Mouse (Mus musculus): ENCODE data around the gene Hspb7. TPM values are rescaled to one million over a fixed set of nuclear protein-coding genes. Genes with fewer than 3 reads are reported as not detected.

Hspb7 gene
- polyA plus RNA-seq, 1 experiment from 2014 or later, result 3.8 TPM

- no peaks in the 10 kb centered on the region for H3K9me3 ChIP-seq (ENCODE audit: control insufficient read depth, low read length)
- no peak overlapping the region for H3K9ac ChIP-seq (ENCODE audit: low read length)
- WGBS, result 87% methylated on average over 15 of the region's 15 CpGs
- DNase-seq (ENCODE audit: low spot score) (no peak), ATAC-seq (replicated peaks; ENCODE audit: low FRiP score, low TSS enrichment, low read depth) (no peak)
- no peaks in the 10 kb centered on the region for H3K4me1 ChIP-seq (replicated peaks; ENCODE audit: control insufficient read depth, insufficient read depth, low read length)
- no peak overlapping the region for H3K4me3 ChIP-seq (ENCODE audit: low read depth, low read length)
- peaks cover 90% of the 10 kb centered on the region for H3K36me3 ChIP-seq (ENCODE audit: control insufficient read depth, insufficient read depth, low read length)
- no peaks in the 10 kb centered on the region for H3K27me3 ChIP-seq (replicated peaks; ENCODE audit: control insufficient read depth, insufficient read depth, low read length)
- H3K4me2 ChIP-seq (ENCODE audit: low read length), result no peak overlapping the region
- H3K27ac ChIP-seq (ENCODE audit: low read depth), result no peak overlapping the region
Measured at GRCm38 (mm10) chr4:141466844-141467580, 46.4 kb downstream of the Hspb7 start.

GRCm38 (mm10) chr4:141467581-141467927, 47.0 kb downstream of the Hspb7 start:
- Histone ChIP-seq H3K4me3 (ENCODE audit: low read depth, low read length) (no peak overlapping the region), H3K27ac (ENCODE audit: low read depth) (no peak overlapping the region), H3K9me3 (ENCODE audit: control insufficient read depth, low read length) (no peaks in the 10 kb centered on the region), H3K36me3 (ENCODE audit: control insufficient read depth, insufficient read depth, low read length) (peaks cover 90% of the 10 kb centered on the region), H3K9ac (ENCODE audit: low read length) (no peak overlapping the region), H3K4me2 (ENCODE audit: low read length) (no peak overlapping the region), H3K4me1 (replicated peaks; ENCODE audit: control insufficient read depth, insufficient read depth, low read length) (no peaks in the 10 kb centered on the region), H3K27me3 (replicated peaks; ENCODE audit: control insufficient read depth, insufficient read depth, low read length) (no peaks in the 10 kb centered on the region)
- WGBS, result 83% methylated on average over 6 of the region's 6 CpGs
- ATAC-seq (replicated peaks; ENCODE audit: low FRiP score, low TSS enrichment, low read depth) (no peak), DNase-seq (ENCODE audit: low spot score) (no peak)

GRCm38 (mm10) chr4:141468576-141468975, 48.0 kb downstream of the Hspb7 start:
- Histone ChIP-seq H3K27ac (ENCODE audit: low read depth) (no peak overlapping the region), H3K9me3 (ENCODE audit: control insufficient read depth, low read length) (no peaks in the 10 kb centered on the region), H3K36me3 (ENCODE audit: control insufficient read depth, insufficient read depth, low read length) (peaks cover 90% of the 10 kb centered on the region), H3K4me2 (ENCODE audit: low read length) (no peak overlapping the region), H3K9ac (ENCODE audit: low read length) (no peak overlapping the region), H3K27me3 (replicated peaks; ENCODE audit: control insufficient read depth, insufficient read depth, low read length) (no peaks in the 10 kb centered on the region), H3K4me3 (ENCODE audit: low read depth, low read length) (no peak overlapping the region), H3K4me1 (replicated peaks; ENCODE audit: control insufficient read depth, insufficient read depth, low read length) (no peaks in the 10 kb centered on the region)
- DNase-seq (ENCODE audit: low spot score) (no peak), ATAC-seq (replicated peaks; ENCODE audit: low FRiP score, low TSS enrichment, low read depth) (no peak)
- 33% methylated on average over 10 of the region's 10 CpGs for WGBS

GRCm38 (mm10) chr4:141469343-141469742, 48.8 kb downstream of the Hspb7 start:
- H3K27ac ChIP-seq (ENCODE audit: low read depth), result no peak overlapping the region
- no peaks in the 10 kb centered on the region for H3K27me3 ChIP-seq (replicated peaks; ENCODE audit: control insufficient read depth, insufficient read depth, low read length)
- H3K4me3 ChIP-seq (ENCODE audit: low read depth, low read length), result no peak overlapping the region
- H3K36me3 ChIP-seq (ENCODE audit: control insufficient read depth, insufficient read depth, low read length), result peaks cover 90% of the 10 kb centered on the region
- H3K9ac ChIP-seq (ENCODE audit: low read length), result no peak overlapping the region
- no peak for ATAC-seq (replicated peaks; ENCODE audit: low FRiP score, low TSS enrichment, low read depth)
- no peak overlapping the region for H3K4me2 ChIP-seq (ENCODE audit: low read length)
- no peak for DNase-seq (ENCODE audit: low spot score)
- no peaks in the 10 kb centered on the region for H3K4me1 ChIP-seq (replicated peaks; ENCODE audit: control insufficient read depth, insufficient read depth, low read length)
- H3K9me3 ChIP-seq (ENCODE audit: control insufficient read depth, low read length), result no peaks in the 10 kb centered on the region
- 86% methylated on average over 9 of the region's 9 CpGs for WGBS

- Histone ChIP-seq H3K9ac (ENCODE audit: low read length) (no peak overlapping the region), H3K27me3 (replicated peaks; ENCODE audit: control insufficient read depth, insufficient read depth, low read length) (no peaks in the 10 kb centered on the region), H3K4me3 (ENCODE audit: low read depth, low read length) (no peak overlapping the region), H3K4me2 (ENCODE audit: low read length) (no peak overlapping the region), H3K27ac (ENCODE audit: low read depth) (no peak overlapping the region), H3K9me3 (ENCODE audit: control insufficient read depth, low read length) (no peaks in the 10 kb centered on the region), H3K36me3 (ENCODE audit: control insufficient read depth, insufficient read depth, low read length) (peaks cover 91% of the 10 kb centered on the region), H3K4me1 (replicated peaks; ENCODE audit: control insufficient read depth, insufficient read depth, low read length) (no peaks in the 10 kb centered on the region)
- ATAC-seq (replicated peaks; ENCODE audit: low FRiP score, low TSS enrichment, low read depth), result no peak
- no peak for DNase-seq (ENCODE audit: low spot score)
- WGBS, result 95% methylated on average over 16 of the region's 16 CpGs
Measured at GRCm38 (mm10) chr4:141471491-141471890, 50.9 kb downstream of the Hspb7 start.

GRCm38 (mm10) chr4:141472641-141473321, 52.2 kb downstream of the Hspb7 start:
- ATAC-seq (replicated peaks; ENCODE audit: low FRiP score, low TSS enrichment, low read depth) (no peak), DNase-seq (ENCODE audit: low spot score) (no peak)
- Histone ChIP-seq H3K27ac (ENCODE audit: low read depth) (no peak overlapping the region), H3K9ac (ENCODE audit: low read length) (no peak overlapping the region), H3K4me1 (replicated peaks; ENCODE audit: control insufficient read depth, insufficient read depth, low read length) (no peaks in the 10 kb centered on the region), H3K36me3 (ENCODE audit: control insufficient read depth, insufficient read depth, low read length) (peaks cover 93% of the 10 kb centered on the region), H3K27me3 (replicated peaks; ENCODE audit: control insufficient read depth, insufficient read depth, low read length) (no peaks in the 10 kb centered on the region), H3K4me3 (ENCODE audit: low read depth, low read length) (no peak overlapping the region), H3K9me3 (ENCODE audit: control insufficient read depth, low read length) (no peaks in the 10 kb centered on the region), H3K4me2 (ENCODE audit: low read length) (no peak overlapping the region)
- 81% methylated on average over 32 of the region's 32 CpGs for WGBS

- no peak overlapping the region for H3K4me2 ChIP-seq (ENCODE audit: low read length)
- no peak overlapping the region for H3K27ac ChIP-seq (ENCODE audit: low read depth)
- H3K36me3 ChIP-seq (ENCODE audit: control insufficient read depth, insufficient read depth, low read length), result peaks cover 99% of the 10 kb centered on the region
- no peak overlapping the region for H3K9ac ChIP-seq (ENCODE audit: low read length)
- H3K4me3 ChIP-seq (ENCODE audit: low read depth, low read length), result no peak overlapping the region
- ATAC-seq (replicated peaks; ENCODE audit: low FRiP score, low TSS enrichment, low read depth) (no peak), DNase-seq (ENCODE audit: low spot score) (no peak)
- H3K27me3 ChIP-seq (replicated peaks; ENCODE audit: control insufficient read depth, insufficient read depth, low read length), result no peaks in the 10 kb centered on the region
- H3K9me3 ChIP-seq (ENCODE audit: control insufficient read depth, low read length), result no peaks in the 10 kb centered on the region
- 88% methylated on average over 19 of the region's 19 CpGs for WGBS
- H3K4me1 ChIP-seq (replicated peaks; ENCODE audit: control insufficient read depth, insufficient read depth, low read length), result no peaks in the 10 kb centered on the region; the same call in 1 of the 2 replicates
Measured at GRCm38 (mm10) chr4:141474431-141474830, 53.9 kb downstream of the Hspb7 start.
